Mouse (Mus musculus) thymus, postnatal 14 days (tissue): ENCODE measurements around the gene Chodl.

ENCODE experiments used
- DNase-seq: peaks from one replicate; pipeline ENCODE4 v3.0.0; 2021

Gene Chodl

GRCm38 (mm10) chr16:78930382-78931286 lies at the start of gene Chodl:
Chodl (plus strand) TSS chr16:78930948.
- DNase-seq = no peak

- DNase-seq = no peak
Measured at GRCm38 (mm10) chr16:78922644-78923043, 8.1 kb upstream of the Chodl start.

- no peak for DNase-seq
Measured at GRCm38 (mm10) chr16:78931287-78932025, 708 bp downstream of the Chodl start.

- DNase-seq = no peak
Measured at GRCm38 (mm10) chr16:78934298-78934697, 3.5 kb downstream of the Chodl start.

- no peak for DNase-seq
Measured at GRCm38 (mm10) chr16:78937755-78938154, 7.0 kb downstream of the Chodl start.

GRCm38 (mm10) chr16:78950359-78950758 lies 19.6 kb downstream of the Chodl start:
- no peak for DNase-seq

- DNase-seq = no peak
Measured at GRCm38 (mm10) chr16:78957434-78957833, 26.7 kb downstream of the Chodl start.

- no peak for DNase-seq
Measured at GRCm38 (mm10) chr16:78969091-78969731, 38.5 kb downstream of the Chodl start.

GRCm38 (mm10) chr16:78974099-78974498 lies 43.4 kb downstream of the Chodl start:
- DNase-seq = no peak

GRCm38 (mm10) chr16:78976384-78976783 lies 45.6 kb downstream of the Chodl start:
- DNase-seq = no peak
